Mouse (Mus musculus) limb, embryonic 14.5 days (tissue): ENCODE results near the gene Parp16. TPM values are rescaled to one million over a fixed set of nuclear protein-coding genes. Genes with fewer than 3 reads are reported as not detected.

Experiments used
- ATAC-seq: fragments of 200-750 bp; cut with Nextera tagmentation; 2 replicates; pipeline ENCODE4 v1.8.0; 2017; ENCODE audit warnings: low read depth, moderate number of reproducible peaks, moderate TSS enrichment; ENCODE audit not compliant: low FRiP score
- DNase-seq: peaks from one replicate; pipeline ENCODE4 v3.0.0-alpha.2; 2015; ENCODE audit warnings: low spot score
- H3K27ac ChIP-seq: fragments of 300-500 bp; sonication (generic); replicated peaks from 2 replicates; pipeline ENCODE4 v1.5.1; 2014; ENCODE audit warnings: low read depth, mild to moderate bottlenecking, low read length, moderate library complexity, mixed read lengths
- H3K27me3 ChIP-seq: fragments of 300-500 bp; sonication (generic); 2 replicates; pipeline ENCODE4 v1.6.1; 2014; ENCODE audit warnings: low read length, mixed read lengths; ENCODE audit not compliant: control insufficient read depth, insufficient read depth
- H3K36me3 ChIP-seq: fragments of 300-500 bp; sonication (generic); 2 replicates; pipeline ENCODE4 v1.6.1; 2014; ENCODE audit warnings: mild to moderate bottlenecking, low read length, moderate library complexity, mixed read lengths; ENCODE audit not compliant: control insufficient read depth, insufficient read depth
- H3K4me1 ChIP-seq: fragments of 300-500 bp; sonication (generic); 2 replicates; pipeline ENCODE4 v1.6.1; 2014; ENCODE audit warnings: antibody characterized with exemption, low read length, mixed read lengths; ENCODE audit not compliant: control insufficient read depth, insufficient read depth
- H3K4me2 ChIP-seq: fragments of 300-500 bp; sonication (generic); replicated peaks from 2 replicates; pipeline ENCODE4 v1.6.1; 2014; ENCODE audit warnings: low read depth, mild to moderate bottlenecking, low read length, moderate library complexity; ENCODE audit not compliant: severe bottlenecking
- H3K4me3 ChIP-seq: fragments of 300-500 bp; sonication (generic); replicated peaks from 2 replicates; pipeline ENCODE4 v1.5.1; 2014; ENCODE audit warnings: low read length
- H3K9ac ChIP-seq: fragments of 300-500 bp; sonication (generic); 2 replicates; pipeline ENCODE4 v1.6.1; 2014; ENCODE audit warnings: mild to moderate bottlenecking, low read depth, low read length, moderate library complexity; ENCODE audit not compliant: severe bottlenecking
- H3K9me3 ChIP-seq: fragments of 300-500 bp; sonication (generic); 2 replicates; pipeline ENCODE4 v1.6.1; 2016; ENCODE audit warnings: low read length; ENCODE audit not compliant: control insufficient read depth
- POLR2A ChIP-seq: fragments of 200-500 bp; IDR thresholded peaks from 2 replicates; pipeline ENCODE4 v1.8.0; 2012; ENCODE audit warnings: inconsistent platforms, mild to moderate bottlenecking, moderate library complexity, borderline replicate concordance; ENCODE audit not compliant: insufficient read depth, insufficient read length; ENCODE audit errors: extremely low read depth
- WGBS: fragments of 180-500 bp; shearing (Covaris S2); extraction: QIAGEN DNeasy Blood & Tissue Kit; methylation state at CpG from one replicate; pipeline ENCODE4 v1.1.7; 2014; 5-methylcytosine and 5-hydroxymethylcytosine counted together
- polyA plus RNA-seq, 2 experiments: library from polyadenylated mRNA; depleted of rRNA in 1 of 2; stranded (reverse) in 1 of 2; unstranded in 1 of 2; fragments of >200 nt; fragmentation: Nextera tagmentation in 1 of 2; extraction: Ambion mirVana in 1 of 2; gene quantifications; 2 replicates each; pipeline versions ENCODE4 v1.2.1 to v1.2.3; 2012 to 2014

The Parp16 gene
- polyA plus RNA-seq, 2 experiments: 7.6 TPM

GRCm38 (mm10) chr9:65223927-65224326, 28.8 kb downstream of the Parp16 start:
- Histone ChIP-seq H3K4me1 (no peaks in the 10 kb centered on the region), H3K4me2 (no peak overlapping the region), H3K9ac (no peak overlapping the region), H3K27me3 (no peaks in the 10 kb centered on the region), H3K9me3 (no peaks in the 10 kb centered on the region), H3K27ac (no peak overlapping the region), H3K4me3 (no peak overlapping the region), H3K36me3 (no peaks in the 10 kb centered on the region)
- TF ChIP-seq POLR2A: no peak
- ATAC-seq (no peak), DNase-seq (no peak)
- WGBS: 68% methylated on average over 6 of the region's 6 CpGs

GRCm38 (mm10) chr9:65225795-65226194, 30.6 kb downstream of the Parp16 start:
- Histone ChIP-seq H3K27ac (no peak overlapping the region), H3K4me2 (no peak overlapping the region), H3K9ac (no peak overlapping the region), H3K9me3 (no peaks in the 10 kb centered on the region), H3K4me1 (no peaks in the 10 kb centered on the region), H3K36me3 (0 out of 2 replicates have a peak, but pooled peaks cover 7% of the 10 kb centered on the region), H3K27me3 (no peaks in the 10 kb centered on the region), H3K4me3 (no peak overlapping the region)
- ATAC-seq (no peak), DNase-seq (no peak)
- no peak for TF ChIP-seq POLR2A
- 31% methylated on average over 4 of the region's 4 CpGs for WGBS

- DNase-seq (no peak), ATAC-seq (no peak)
- H3K27me3 ChIP-seq: no peaks in the 10 kb centered on the region
- H3K27ac ChIP-seq: no peak overlapping the region
- H3K4me3 ChIP-seq: no peak overlapping the region
- no peak for TF ChIP-seq POLR2A
- H3K4me2 ChIP-seq: no peak overlapping the region
- WGBS: 75% methylated on average over 6 of the region's 6 CpGs
- peaks cover 15% of the 10 kb centered on the region; the same call in 1 of the 2 replicates for H3K36me3 ChIP-seq
- H3K9ac ChIP-seq: no peak overlapping the region
- H3K9me3 ChIP-seq: no peaks in the 10 kb centered on the region
- no peaks in the 10 kb centered on the region for H3K4me1 ChIP-seq
These were observed 35.1 kb downstream of the Parp16 start for GRCm38 (mm10) chr9:65230250-65230649.

GRCm38 (mm10) chr9:65231284-65231683, 36.1 kb downstream of the Parp16 start:
- Histone ChIP-seq H3K9ac (no peak overlapping the region), H3K27ac (no peak overlapping the region), H3K4me3 (no peak overlapping the region), H3K4me1 (no peaks in the 10 kb centered on the region), H3K9me3 (no peaks in the 10 kb centered on the region), H3K27me3 (no peaks in the 10 kb centered on the region), H3K36me3 (peaks cover 15% of the 10 kb centered on the region; the same call in 1 of the 2 replicates), H3K4me2 (no peak overlapping the region)
- no peak for ATAC-seq
- TF ChIP-seq POLR2A: no peak
- no peak for DNase-seq
- WGBS: 39% methylated on average over 8 of the region's 8 CpGs

- DNase-seq (no peak), ATAC-seq (no peak)
- Histone ChIP-seq H3K9me3 (no peaks in the 10 kb centered on the region), H3K4me2 (no peak overlapping the region), H3K4me1 (0 out of 2 replicates have a peak, but pooled peaks cover 2% of the 10 kb centered on the region), H3K27ac (no peak overlapping the region), H3K36me3 (peaks cover 15% of the 10 kb centered on the region; the same call in 1 of the 2 replicates), H3K9ac (no peak overlapping the region), H3K4me3 (no peak overlapping the region), H3K27me3 (no peaks in the 10 kb centered on the region)
- 90% methylated on average over 9 of the region's 9 CpGs for WGBS
- no peak for TF ChIP-seq POLR2A
These were observed 38.3 kb downstream of the Parp16 start for GRCm38 (mm10) chr9:65233243-65233985.
